Mouse (Mus musculus): ENCODE measurements around the gene Pcsk2. TPM values are rescaled to one million over a fixed set of nuclear protein-coding genes. Genes with fewer than 3 reads are reported as not detected.

The Pcsk2 gene
- polyA plus RNA-seq, 1 experiment from 2014 or later: 12.3 TPM

DNA sequence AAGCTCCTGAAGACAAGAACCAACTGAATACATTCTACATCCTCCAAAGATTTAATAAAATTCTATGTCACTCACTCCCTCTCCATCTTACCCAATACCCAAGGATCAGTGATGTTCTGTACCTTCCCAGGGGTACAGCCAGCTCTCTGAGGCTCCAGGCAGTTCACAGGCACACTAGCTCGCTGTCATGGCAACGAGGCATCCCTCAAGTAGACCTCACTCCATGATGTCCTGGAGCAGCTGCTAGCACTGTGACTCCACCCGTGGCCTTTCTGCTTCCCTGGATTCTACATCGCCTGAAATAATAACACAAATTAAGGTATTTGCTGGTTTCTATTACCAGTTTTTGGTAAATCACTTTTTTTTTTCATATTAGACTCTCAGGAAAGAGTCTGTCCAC lies 111.0 kb downstream of the Pcsk2 start:
- H3K27ac ChIP-seq: no peak overlapping the region
- no peaks in the 10 kb centered on the region for H3K27me3 ChIP-seq (replicated peaks)
- H3K36me3 ChIP-seq: no peaks in the 10 kb centered on the region
- no peak overlapping the region for H3K4me3 ChIP-seq
- 63% methylated on average over 4 of the region's 4 CpGs for WGBS
- ATAC-seq (ENCODE audit: low FRiP score, low read depth): peak; percentile 70; the same call in 1 of the 2 replicates
- no peaks in the 10 kb centered on the region for H3K9me3 ChIP-seq
- H3K4me2 ChIP-seq (replicated peaks): no peak overlapping the region
- H3K4me1 ChIP-seq: no peaks in the 10 kb centered on the region; the same call in 1 of the 2 replicates
- H3K9ac ChIP-seq: no peak overlapping the region

DNA sequence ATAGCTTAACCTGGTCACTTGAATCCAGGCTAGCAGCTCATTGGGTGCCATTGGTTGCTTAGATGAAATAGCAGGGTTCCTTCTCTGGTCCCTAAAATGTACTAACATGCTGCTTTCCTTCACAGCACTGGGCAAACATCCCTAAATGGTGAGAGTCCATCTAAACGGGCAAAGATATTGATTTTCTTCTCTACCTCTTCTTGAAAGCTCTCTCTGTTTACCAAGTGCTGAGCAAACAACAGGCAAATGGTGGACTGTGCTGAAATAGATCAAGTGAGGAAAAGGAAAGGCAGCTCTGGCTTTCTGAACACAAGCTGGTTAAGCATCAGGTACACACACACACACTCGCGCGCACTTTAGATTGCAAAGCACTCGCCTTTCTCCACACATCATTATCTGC lies 120.8 kb downstream of the Pcsk2 start:
- Histone ChIP-seq H3K4me2 (replicated peaks) (no peak overlapping the region), H3K36me3 (no peaks in the 10 kb centered on the region), H3K9me3 (no peaks in the 10 kb centered on the region), H3K9ac (no peak overlapping the region), H3K4me3 (no peak overlapping the region), H3K27me3 (replicated peaks) (no peaks in the 10 kb centered on the region), H3K27ac (no peak overlapping the region), H3K4me1 (no peaks in the 10 kb centered on the region)
- 84% methylated on average over 5 of the region's 5 CpGs for WGBS
- no peak for ATAC-seq (ENCODE audit: low FRiP score, low read depth)

DNA sequence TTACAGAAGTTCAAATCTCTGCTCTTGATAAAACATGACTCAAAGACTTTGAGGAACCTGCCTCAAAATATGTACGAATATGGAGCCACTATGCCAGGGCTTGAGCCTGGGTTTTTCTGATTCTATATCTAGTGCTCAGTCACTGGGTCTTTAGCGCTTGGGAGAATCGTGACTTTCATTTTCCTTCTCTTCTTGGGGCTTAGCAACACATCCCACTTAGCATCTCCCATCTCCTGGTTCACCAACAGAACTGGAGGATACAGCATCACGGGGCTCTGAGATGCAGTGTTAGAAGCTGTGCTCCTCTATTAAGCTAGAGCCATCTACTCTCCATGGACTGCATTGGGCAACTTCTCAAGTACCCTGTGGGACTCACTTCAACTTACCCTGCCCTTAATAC lies 131.9 kb downstream of the Pcsk2 start:
- Histone ChIP-seq H3K36me3 (no peaks in the 10 kb centered on the region), H3K4me3 (no peak overlapping the region), H3K27me3 (replicated peaks) (no peaks in the 10 kb centered on the region), H3K9ac (no peak overlapping the region), H3K4me1 (no peaks in the 10 kb centered on the region), H3K27ac (no peak overlapping the region), H3K4me2 (replicated peaks) (no peak overlapping the region), H3K9me3 (no peaks in the 10 kb centered on the region)
- ATAC-seq (ENCODE audit: low FRiP score, low read depth): no peak
- 93% methylated on average over 4 of the region's 4 CpGs for WGBS

DNA sequence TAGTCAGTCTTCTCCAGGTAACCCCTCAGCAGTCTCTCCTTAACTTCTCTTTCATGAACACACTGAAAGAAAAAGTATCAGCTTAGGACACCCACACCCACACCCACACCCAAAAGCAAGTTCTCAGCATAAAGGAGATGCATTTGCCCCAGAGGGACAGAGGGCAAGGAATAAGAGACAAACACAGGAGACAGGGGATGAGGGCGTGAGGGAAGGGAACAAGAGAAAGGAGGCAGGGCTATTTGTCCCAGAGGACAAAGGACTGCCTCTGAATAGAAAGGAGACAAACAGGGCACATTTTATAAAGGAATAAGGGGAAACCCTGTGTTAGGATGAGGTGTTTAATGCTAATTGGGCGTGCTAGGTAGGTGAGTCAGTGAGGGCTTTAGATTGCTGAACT lies 133.6 kb downstream of the Pcsk2 start:
- H3K4me1 ChIP-seq: no peaks in the 10 kb centered on the region
- no peak overlapping the region for H3K4me3 ChIP-seq
- no peaks in the 10 kb centered on the region for H3K27me3 ChIP-seq (replicated peaks)
- H3K9ac ChIP-seq: no peak overlapping the region
- no peaks in the 10 kb centered on the region for H3K9me3 ChIP-seq
- H3K4me2 ChIP-seq (replicated peaks): no peak overlapping the region
- no peaks in the 10 kb centered on the region for H3K36me3 ChIP-seq
- ATAC-seq (ENCODE audit: low FRiP score, low read depth): no peak
- 26% methylated on average over 2 of the region's 2 CpGs for WGBS
- H3K27ac ChIP-seq: no peak overlapping the region

DNA sequence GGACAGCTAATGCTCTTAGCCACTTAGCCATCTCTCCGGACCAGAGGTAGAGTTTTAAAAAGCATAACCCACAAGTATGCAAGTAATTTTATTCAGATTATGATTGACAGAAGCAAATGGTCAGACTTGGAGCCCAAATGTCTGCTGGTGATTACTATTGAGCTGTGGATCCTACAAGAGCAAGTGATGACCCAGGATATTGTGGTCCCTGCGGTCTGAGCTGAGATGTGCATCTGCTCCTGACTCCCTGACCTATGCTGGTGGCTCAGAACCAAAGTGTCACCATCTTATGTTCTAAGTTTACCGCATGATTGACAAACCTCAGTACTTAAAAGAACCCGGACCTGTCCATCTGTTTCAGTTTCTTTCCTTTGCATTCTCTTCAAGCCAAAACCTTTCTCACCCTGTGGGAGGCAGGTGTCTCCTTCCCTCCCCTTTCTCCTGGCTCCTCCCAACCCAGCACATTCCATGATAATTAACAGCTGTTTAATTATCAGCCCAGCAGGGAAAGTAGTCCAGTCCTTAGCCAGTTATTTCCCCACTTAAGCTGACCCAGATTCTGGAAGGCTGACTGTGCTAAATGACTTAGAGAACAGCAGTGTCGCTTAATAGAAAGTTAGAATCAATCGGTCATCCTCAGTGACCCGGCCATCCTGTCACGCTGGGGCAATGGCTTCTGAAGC lies 136.1 kb downstream of the Pcsk2 start:
- WGBS: 75% methylated on average over 8 of the region's 8 CpGs
- Histone ChIP-seq H3K4me1 (no peaks in the 10 kb centered on the region), H3K9me3 (no peaks in the 10 kb centered on the region), H3K36me3 (no peaks in the 10 kb centered on the region), H3K27ac (no peak overlapping the region), H3K4me2 (replicated peaks) (no peak overlapping the region), H3K4me3 (no peak overlapping the region), H3K27me3 (replicated peaks) (no peaks in the 10 kb centered on the region), H3K9ac (no peak overlapping the region)
- ATAC-seq (ENCODE audit: low FRiP score, low read depth): no peak

DNA sequence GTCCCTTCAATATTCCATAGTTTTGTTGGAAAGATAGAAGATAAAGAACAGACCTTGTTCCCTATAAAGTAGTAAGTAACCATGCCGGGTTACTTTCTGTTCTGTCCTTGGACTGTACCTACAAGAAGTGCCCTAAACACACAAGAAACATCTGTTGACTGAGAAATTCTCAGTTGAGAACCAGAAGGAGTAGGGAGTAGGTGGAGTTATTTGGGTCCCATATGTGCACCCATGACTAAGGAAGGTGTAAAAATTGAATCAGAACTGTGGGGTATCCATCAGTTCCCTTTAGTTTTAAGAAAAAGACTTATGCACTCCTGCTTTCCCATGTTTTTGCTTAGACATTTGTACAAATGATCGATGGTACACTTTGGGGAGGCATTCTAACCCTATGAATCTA lies 137.6 kb downstream of the Pcsk2 start:
- WGBS: 93% methylated on average over 2 of the region's 2 CpGs
- H3K9ac ChIP-seq: no peak overlapping the region
- no peak overlapping the region for H3K27ac ChIP-seq
- H3K27me3 ChIP-seq (replicated peaks): no peaks in the 10 kb centered on the region
- H3K4me3 ChIP-seq: no peak overlapping the region
- no peaks in the 10 kb centered on the region for H3K36me3 ChIP-seq
- H3K9me3 ChIP-seq: no peaks in the 10 kb centered on the region
- H3K4me1 ChIP-seq: no peaks in the 10 kb centered on the region
- H3K4me2 ChIP-seq (replicated peaks): no peak overlapping the region
- ATAC-seq (ENCODE audit: low FRiP score, low read depth): no peak

DNA sequence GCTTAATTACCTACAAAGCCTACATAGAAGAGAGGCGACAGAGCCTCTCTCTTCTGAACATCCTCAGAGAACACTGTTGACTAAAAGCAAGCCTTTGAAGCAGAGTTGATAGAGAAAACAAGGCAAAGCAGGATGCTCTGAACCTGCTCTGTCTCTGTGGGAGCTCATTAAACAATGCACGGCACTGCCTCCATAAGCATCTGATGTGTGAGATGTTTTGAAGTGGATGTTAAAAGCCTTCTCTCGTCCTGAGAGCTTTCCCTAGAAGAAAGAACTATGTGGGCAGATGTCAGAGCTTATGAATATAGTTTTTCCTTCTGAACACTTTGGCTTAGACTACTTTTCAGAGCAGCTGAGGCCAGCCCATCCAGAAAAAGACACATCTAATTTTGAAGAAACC lies 145.3 kb downstream of the Pcsk2 start:
- no peak overlapping the region for H3K4me2 ChIP-seq (replicated peaks)
- H3K27ac ChIP-seq: no peak overlapping the region
- no peak overlapping the region for H3K4me3 ChIP-seq
- H3K9ac ChIP-seq: no peak overlapping the region
- 66% methylated on average over 3 of the region's 3 CpGs for whole genome bisulfite sequencing
- H3K4me1 ChIP-seq: no peaks in the 10 kb centered on the region
- peaks cover 4% of the 10 kb centered on the region; the same call in 1 of the 2 replicates for H3K36me3 ChIP-seq
- no peaks in the 10 kb centered on the region for H3K27me3 ChIP-seq (replicated peaks)
- H3K9me3 ChIP-seq: no peaks in the 10 kb centered on the region
- ATAC-seq (ENCODE audit: low FRiP score, low read depth): no peak

DNA sequence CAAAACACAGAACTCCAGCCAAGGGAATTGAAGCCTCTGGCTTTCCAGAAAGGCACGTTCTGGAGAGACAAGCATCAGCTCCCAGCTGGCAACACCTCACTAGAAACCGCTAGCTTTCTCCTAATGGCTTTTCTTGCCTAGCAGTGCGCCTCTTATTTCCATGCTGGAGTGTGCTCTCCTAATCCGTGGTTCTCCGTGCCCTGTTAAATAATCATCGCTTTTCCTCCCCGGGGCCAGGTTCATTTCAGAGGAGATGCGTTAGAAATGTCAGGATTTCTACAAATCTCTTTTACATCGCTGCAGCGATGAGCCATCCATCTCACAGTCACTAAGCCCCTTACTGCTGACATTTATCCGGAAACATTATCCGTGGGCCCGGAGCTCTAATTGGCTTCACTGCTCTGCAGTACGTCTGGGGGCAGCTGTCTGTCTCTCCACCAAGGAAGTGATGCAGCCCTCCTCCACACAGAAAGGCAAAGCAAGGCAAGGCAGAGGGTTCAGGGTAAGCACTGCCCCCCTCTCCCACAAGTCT lies 150.1 kb downstream of the Pcsk2 start:
- WGBS: 68% methylated on average over 14 of the region's 14 CpGs
- H3K9me3 ChIP-seq: no peaks in the 10 kb centered on the region
- H3K4me1 ChIP-seq: no peaks in the 10 kb centered on the region
- H3K27ac ChIP-seq: no peak overlapping the region
- H3K27me3 ChIP-seq (replicated peaks): no peaks in the 10 kb centered on the region
- no peak overlapping the region for H3K4me3 ChIP-seq
- H3K4me2 ChIP-seq (replicated peaks): no peak overlapping the region
- H3K36me3 ChIP-seq: peaks cover 4% of the 10 kb centered on the region; the same call in 1 of the 2 replicates
- no peak overlapping the region for H3K9ac ChIP-seq
- peak; percentile 31; the same call in 1 of the 2 replicates for ATAC-seq (ENCODE audit: low FRiP score, low read depth)

DNA sequence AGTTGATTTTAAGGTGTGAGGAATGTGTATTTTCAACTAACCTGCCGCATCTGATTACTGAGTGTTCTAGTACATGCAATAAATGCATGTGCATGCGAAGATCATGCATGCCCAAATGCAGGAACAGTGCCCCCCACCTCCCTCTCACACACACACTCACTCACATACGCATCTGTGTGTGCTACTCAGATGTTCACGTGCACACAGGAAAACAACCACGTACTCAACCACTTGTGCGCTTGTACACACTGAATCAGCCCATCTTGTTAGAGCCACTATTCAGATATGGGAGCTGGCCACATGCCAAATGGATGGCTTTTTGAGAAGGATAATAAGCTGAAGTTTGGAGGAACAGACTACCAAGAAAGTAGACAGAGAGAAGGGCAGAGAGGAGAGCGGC lies 150.7 kb downstream of the Pcsk2 start:
- peaks cover 4% of the 10 kb centered on the region; the same call in 1 of the 2 replicates for H3K36me3 ChIP-seq
- H3K27ac ChIP-seq: no peak overlapping the region
- WGBS: 92% methylated on average over 7 of the region's 7 CpGs
- H3K4me1 ChIP-seq: no peaks in the 10 kb centered on the region
- H3K9ac ChIP-seq: no peak overlapping the region
- H3K9me3 ChIP-seq: no peaks in the 10 kb centered on the region
- ATAC-seq (ENCODE audit: low FRiP score, low read depth): peak; percentile 35; the same call in 1 of the 2 replicates
- H3K27me3 ChIP-seq (replicated peaks): no peaks in the 10 kb centered on the region
- no peak overlapping the region for H3K4me3 ChIP-seq
- no peak overlapping the region for H3K4me2 ChIP-seq (replicated peaks)

DNA sequence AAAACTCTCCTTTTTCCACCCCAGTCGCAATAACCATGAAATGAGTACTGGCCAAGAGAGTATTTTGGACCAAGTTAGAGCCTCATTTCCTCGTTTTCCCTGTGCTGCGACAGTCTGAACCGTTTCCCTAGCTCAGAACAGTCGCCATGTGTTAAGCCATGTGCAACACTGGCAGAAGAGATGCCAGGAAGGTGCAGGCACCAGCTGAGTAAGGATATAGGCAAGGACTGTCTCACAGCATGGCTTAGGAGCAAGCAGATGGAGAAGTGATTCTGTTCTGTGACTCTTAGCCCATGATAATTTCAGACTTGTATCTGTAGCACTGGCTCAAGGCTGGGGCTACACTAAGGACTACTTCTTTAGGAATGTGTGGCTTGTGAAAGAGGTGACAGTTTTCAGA lies 155.2 kb downstream of the Pcsk2 start:
- Histone ChIP-seq H3K4me3 (no peak overlapping the region), H3K27ac (no peak overlapping the region), H3K4me2 (replicated peaks) (no peak overlapping the region), H3K4me1 (peaks cover 2% of the 10 kb centered on the region; the same call in 1 of the 2 replicates), H3K9ac (no peak overlapping the region), H3K9me3 (no peaks in the 10 kb centered on the region), H3K36me3 (no peaks in the 10 kb centered on the region), H3K27me3 (replicated peaks) (no peaks in the 10 kb centered on the region)
- 83% methylated on average over 5 of the region's 5 CpGs for WGBS
- ATAC-seq (ENCODE audit: low FRiP score, low read depth): no peak

DNA sequence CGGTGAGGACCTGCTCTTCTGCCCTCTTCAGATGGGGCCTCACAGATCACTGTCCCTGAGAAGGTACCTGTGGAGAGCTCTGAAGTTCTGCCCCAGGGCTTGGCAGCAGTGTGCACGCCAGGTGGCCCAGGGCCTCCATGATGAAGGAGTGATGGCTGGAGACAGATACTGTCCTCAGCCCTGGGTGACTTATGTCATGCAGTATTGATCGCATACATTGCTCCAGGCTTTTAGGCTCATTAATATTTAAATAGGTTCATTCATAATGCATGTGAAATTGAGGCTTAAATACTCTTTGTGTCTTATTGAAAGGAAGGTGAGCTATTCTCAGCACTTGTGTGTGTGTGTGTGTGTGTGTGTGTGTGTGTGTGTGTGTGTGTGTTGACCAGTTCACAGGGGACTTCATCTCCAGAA lies 157.0 kb downstream of the Pcsk2 start:
- H3K27ac ChIP-seq: no peak overlapping the region
- WGBS: 59% methylated on average over 3 of the region's 3 CpGs

DNA sequence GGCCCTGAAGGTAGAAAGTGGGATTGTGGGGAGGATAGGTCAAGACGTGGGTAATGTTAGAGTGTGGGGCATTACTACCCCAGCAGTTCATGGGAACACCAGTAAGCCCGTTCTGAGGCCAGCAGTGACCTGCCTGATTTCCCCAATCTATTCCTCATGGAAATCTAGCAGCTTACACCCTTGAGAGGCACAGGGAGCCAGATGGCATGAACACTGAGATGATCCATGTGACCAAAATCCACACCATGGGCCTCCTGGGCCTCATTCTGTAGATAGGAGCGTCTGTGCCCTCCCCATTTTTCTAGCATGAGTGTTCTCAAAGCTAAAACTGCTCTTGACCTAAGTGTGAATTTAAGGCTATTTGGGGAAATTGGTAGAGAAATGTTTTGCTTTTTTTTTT lies 162.2 kb downstream of the Pcsk2 start:
- H3K4me1 ChIP-seq: no peaks in the 10 kb centered on the region
- no peak overlapping the region for H3K4me2 ChIP-seq (replicated peaks)
- no peaks in the 10 kb centered on the region for H3K9me3 ChIP-seq
- H3K36me3 ChIP-seq: no peaks in the 10 kb centered on the region
- H3K4me3 ChIP-seq: no peak overlapping the region
- no peak overlapping the region for H3K27ac ChIP-seq
- H3K27me3 ChIP-seq (replicated peaks): no peaks in the 10 kb centered on the region
- H3K9ac ChIP-seq: no peak overlapping the region
- 82% methylated on average over 3 of the region's 3 CpGs for WGBS
- no peak for ATAC-seq (ENCODE audit: low FRiP score, low read depth)

More for the DNA sequence above, 157.0 kb downstream of the Pcsk2 start:
- no peaks in the 10 kb centered on the region for H3K9me3 ChIP-seq
- H3K9ac ChIP-seq: no peak overlapping the region
- H3K27me3 ChIP-seq (replicated peaks): no peaks in the 10 kb centered on the region
- H3K4me3 ChIP-seq: no peak overlapping the region
- H3K36me3 ChIP-seq: no peaks in the 10 kb centered on the region
- H3K4me1 ChIP-seq: peaks cover 2% of the 10 kb centered on the region; the same call in 1 of the 2 replicates
- H3K4me2 ChIP-seq (replicated peaks): no peak overlapping the region
- peak; percentile 90 for ATAC-seq (ENCODE audit: low FRiP score, low read depth)

DNA sequence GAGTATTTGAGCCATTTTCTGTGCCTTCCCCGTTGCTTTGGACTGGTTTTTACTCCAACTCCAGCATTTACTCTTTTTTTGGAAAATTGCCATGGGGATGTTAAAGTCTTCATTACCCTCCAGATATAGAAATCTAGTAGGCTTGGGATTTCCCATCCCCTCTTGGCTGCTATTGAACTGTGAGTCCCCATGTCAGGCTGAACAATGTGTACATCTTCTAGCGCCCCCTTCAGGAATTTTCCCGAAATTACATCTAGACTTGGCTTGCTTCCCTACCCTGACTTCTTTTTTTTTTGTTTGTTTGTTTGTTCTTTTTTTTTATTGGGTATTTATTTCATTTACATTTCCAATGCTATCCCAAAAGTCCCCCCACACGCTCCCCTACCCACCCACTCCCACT lies 163.3 kb downstream of the Pcsk2 start:
- WGBS: 30% methylated on average over 4 of the region's 4 CpGs
- Histone ChIP-seq H3K4me3 (no peak overlapping the region), H3K36me3 (no peaks in the 10 kb centered on the region), H3K9me3 (no peaks in the 10 kb centered on the region), H3K27me3 (replicated peaks) (no peaks in the 10 kb centered on the region), H3K9ac (no peak overlapping the region), H3K4me2 (replicated peaks) (no peak overlapping the region), H3K4me1 (no peaks in the 10 kb centered on the region), H3K27ac (no peak overlapping the region)
- ATAC-seq (ENCODE audit: low FRiP score, low read depth): no peak
